Mouse (Mus musculus) intestine, embryonic 15.5 days (tissue): Measurements from ENCODE around the gene Pex3. TPM values are rescaled to one million over a fixed set of nuclear protein-coding genes. Genes with fewer than 3 reads are reported as not detected.

Experiments used
- ATAC-seq: fragments of 200-750 bp; cut with Nextera tagmentation; 2 replicates; pipeline ENCODE4 v1.8.0; 2017; ENCODE audit warnings: moderate TSS enrichment, moderate library complexity
- H3K27ac ChIP-seq: fragments of 300-500 bp; sonication (generic); 2 replicates; pipeline ENCODE4 v1.5.1; 2015; ENCODE audit warnings: mild to moderate bottlenecking, inconsistent platforms
- H3K27me3 ChIP-seq: fragments of 300-500 bp; sonication (generic); replicated peaks from 2 replicates; pipeline ENCODE4 v1.6.1; 2015; ENCODE audit warnings: inconsistent platforms
- H3K36me3 ChIP-seq: fragments of 300-500 bp; sonication (generic); 2 replicates; pipeline ENCODE4 v1.6.1; 2015; ENCODE audit warnings: inconsistent platforms
- H3K4me1 ChIP-seq: fragments of 300-500 bp; sonication (generic); replicated peaks from 2 replicates; pipeline ENCODE4 v1.6.1; 2015; ENCODE audit warnings: inconsistent platforms
- H3K4me2 ChIP-seq: fragments of 300-500 bp; sonication (generic); replicated peaks from 2 replicates; pipeline ENCODE4 v1.6.1; 2015; ENCODE audit warnings: mild to moderate bottlenecking, inconsistent platforms
- H3K4me3 ChIP-seq: fragments of 300-500 bp; sonication (generic); replicated peaks from 2 replicates; pipeline ENCODE4 v1.5.1; 2015; ENCODE audit warnings: inconsistent platforms
- H3K9ac ChIP-seq: fragments of 300-500 bp; sonication (generic); 2 replicates; pipeline ENCODE4 v1.6.1; 2015; ENCODE audit warnings: inconsistent platforms
- H3K9me3 ChIP-seq: fragments of 300-500 bp; sonication (generic); 2 replicates; pipeline ENCODE4 v1.6.1; 2016; ENCODE audit warnings: inconsistent platforms
- WGBS: fragments of 180-500 bp; shearing (Covaris S2); methylation state at CpG from one replicate; pipeline ENCODE4 v1.1.7; 2015; 5-methylcytosine and 5-hydroxymethylcytosine counted together
- polyA plus RNA-seq: library from polyadenylated mRNA; unstranded; fragments of >200 nt; fragmentation: Nextera tagmentation; extraction: Ambion mirVana; gene quantifications from 2 replicates; pipeline ENCODE4 v1.2.1, GENCODE M21; 2015

Pex3 gene
- polyA plus RNA-seq, 1 experiment from 2014 or later, result 21.0 TPM

- H3K27ac ChIP-seq, result peak overlapping the region; percentile 74
- peak; percentile 83 for ATAC-seq
- H3K27me3 ChIP-seq, result no peaks in the 10 kb centered on the region
- peak overlapping the region; percentile 76 for H3K9ac ChIP-seq
- no peaks in the 10 kb centered on the region for H3K36me3 ChIP-seq
- no peaks in the 10 kb centered on the region for H3K9me3 ChIP-seq
- 4% methylated on average over 10 of the region's 10 CpGs for WGBS
- peak overlapping the region; percentile 98 for H3K4me2 ChIP-seq
- H3K4me1 ChIP-seq, result peaks cover 15% of the 10 kb centered on the region; the same call in 1 of the 2 replicates
- H3K4me3 ChIP-seq, result peak overlapping the region; percentile 73
Observed at GRCm38 (mm10) chr10:13474568-13474955, 78.4 kb downstream of the Pex3 start.

Other genes starting within 250 kb of the Pex3 start
- gene Phactr2, start 78.7 kb downstream of the Pex3 start, polyA plus RNA-seq, result 17.5 and 18.7 TPM in 2 replicates
- 134 and 140 TPM in 2 replicates for gene Fuca2, start 53.6 kb downstream of the Pex3 start, polyA plus RNA-seq
- gene Adat2, start 248 bp downstream of the Pex3 start, polyA plus RNA-seq, result 3.3 and 4.0 TPM in 2 replicates